Mouse (Mus musculus): ENCODE measurements around the gene Il18bp. TPM values are rescaled to one million over a fixed set of nuclear protein-coding genes. Genes with fewer than 3 reads are reported as not detected.

Gene Il18bp
- polyA plus RNA-seq, 1 experiment, result 9.8 TPM

DNA sequence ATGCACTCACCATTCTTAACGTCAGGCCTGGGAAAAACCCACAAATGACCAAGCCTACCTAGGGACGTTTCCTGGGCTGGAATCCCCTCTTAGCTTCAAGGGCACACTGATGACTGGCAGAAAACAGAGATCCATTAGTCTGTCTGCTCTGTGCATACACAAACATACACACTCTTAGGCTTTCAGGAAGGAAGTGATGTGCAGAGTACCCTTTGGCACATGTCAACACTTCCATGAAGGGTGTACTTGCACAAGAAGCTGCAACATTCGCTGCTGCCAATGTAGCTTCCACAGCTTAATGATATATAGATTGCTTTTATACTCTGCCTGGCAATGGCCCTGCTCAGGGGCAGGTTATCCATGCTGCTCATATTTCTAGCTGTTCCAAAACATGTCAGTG lies 872 bp upstream of the Il18bp start:
- Histone ChIP-seq H3K27ac (replicated peaks; ENCODE audit: low read depth, low read length) (no peak overlapping the region; the same call in 1 of the 2 replicates), H3K4me3 (ENCODE audit: insufficient read depth, low read depth, low read length) (no peak overlapping the region), H3K4me1 (ENCODE audit: control insufficient read depth, insufficient read depth, insufficient read length, low read length) (no peaks in the 10 kb centered on the region)

DNA sequence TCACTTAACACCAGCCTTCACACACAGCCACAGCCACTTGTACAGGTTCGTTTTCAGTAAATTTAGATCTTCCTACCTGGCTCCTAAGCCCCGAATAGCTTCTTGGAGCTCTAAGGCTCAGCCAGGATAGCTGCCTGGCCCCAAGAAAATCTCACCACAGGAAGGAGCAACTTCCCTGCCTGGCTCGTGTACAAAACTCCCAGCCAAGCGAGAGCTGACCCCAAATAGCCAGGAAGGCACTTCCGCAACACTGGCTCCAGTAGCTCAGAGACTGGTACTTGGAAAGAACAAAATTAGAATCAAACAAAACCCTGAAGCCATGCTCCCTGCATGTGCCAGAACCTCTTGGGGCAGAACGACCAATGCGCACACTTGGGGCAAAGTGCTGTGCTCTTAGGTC lies 456 bp downstream of the Il18bp start:
- no peaks in the 10 kb centered on the region for H3K4me1 ChIP-seq (ENCODE audit: control insufficient read depth, insufficient read depth, insufficient read length, low read length)
- peak overlapping the region; percentile 60 for H3K4me3 ChIP-seq (ENCODE audit: insufficient read depth, low read depth, low read length)
- peak overlapping the region; percentile 86 for H3K27ac ChIP-seq (replicated peaks; ENCODE audit: low read depth, low read length)

DNA sequence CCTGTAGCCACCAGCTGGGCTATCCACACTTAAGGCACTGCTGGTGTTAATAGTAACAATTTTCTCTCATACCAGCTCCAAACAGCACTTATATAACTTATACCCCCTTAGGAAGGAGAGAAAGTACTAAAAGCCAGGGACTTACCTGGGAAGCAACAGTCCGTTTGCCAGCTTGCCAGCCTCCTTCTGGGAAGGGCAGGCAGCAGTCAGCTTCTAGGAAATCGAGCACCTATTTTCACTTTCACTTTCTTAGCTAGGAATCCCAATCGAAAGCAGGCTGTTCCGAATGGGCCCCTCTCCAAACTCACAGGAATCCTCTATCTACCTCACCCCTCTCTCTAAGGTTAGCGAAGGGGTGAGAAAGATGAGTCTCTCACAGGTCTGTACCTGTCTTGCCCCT lies 1.0 kb downstream of the Il18bp start:
- H3K4me1 ChIP-seq (ENCODE audit: control insufficient read depth, insufficient read depth, insufficient read length, low read length), result no peaks in the 10 kb centered on the region
- H3K4me3 ChIP-seq (ENCODE audit: insufficient read depth, low read depth, low read length), result peak overlapping the region; percentile 60
- peak overlapping the region; percentile 86 for H3K27ac ChIP-seq (replicated peaks; ENCODE audit: low read depth, low read length)

DNA sequence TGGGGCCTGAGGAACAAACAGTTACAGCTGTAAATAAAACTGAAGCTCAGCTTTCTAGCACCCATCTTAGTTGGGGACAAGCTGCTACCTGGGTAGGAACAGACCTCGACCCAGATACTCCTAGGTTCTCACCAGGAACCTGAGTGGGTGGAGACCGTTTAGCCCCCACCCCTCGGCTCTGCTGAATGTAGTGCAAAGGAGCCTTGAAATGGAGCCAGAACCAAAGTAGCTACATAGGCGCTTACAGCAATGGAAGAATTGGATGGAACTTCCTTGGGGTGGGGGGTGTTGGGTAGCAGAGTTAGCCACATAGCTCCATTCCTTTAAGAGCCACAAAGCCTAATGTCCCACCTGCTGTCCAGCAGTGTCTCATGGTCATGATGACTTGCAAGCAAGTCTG lies 1.6 kb downstream of the Il18bp start:
- Histone ChIP-seq H3K4me1 (ENCODE audit: control insufficient read depth, insufficient read depth, insufficient read length, low read length) (no peaks in the 10 kb centered on the region), H3K27ac (replicated peaks; ENCODE audit: low read depth, low read length) (peak overlapping the region; percentile 86), H3K4me3 (ENCODE audit: insufficient read depth, low read depth, low read length) (peak overlapping the region; percentile 60)

DNA sequence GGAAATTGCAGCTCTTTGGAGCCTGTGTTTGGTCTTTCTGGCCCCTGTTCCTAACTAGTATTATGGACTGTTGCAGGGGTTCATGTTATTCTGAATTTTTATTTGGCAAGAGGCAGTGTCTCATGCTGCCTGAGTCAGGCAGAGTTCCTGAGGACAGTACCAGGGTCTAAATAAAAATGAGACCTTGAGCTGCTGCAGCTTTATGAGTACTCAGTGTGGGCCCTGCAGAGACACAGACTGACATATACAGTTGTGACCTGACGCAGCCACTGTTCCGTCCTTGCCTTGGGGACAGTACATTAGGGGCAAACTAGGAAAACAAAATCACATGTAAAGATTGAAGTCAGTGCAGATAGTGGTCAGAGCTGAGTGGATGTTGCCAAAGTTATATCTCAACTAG lies 3.5 kb downstream of the Il18bp start:
- Histone ChIP-seq H3K4me1 (ENCODE audit: control insufficient read depth, insufficient read depth, insufficient read length, low read length) (no peaks in the 10 kb centered on the region), H3K4me3 (ENCODE audit: insufficient read depth, low read depth, low read length) (no peak overlapping the region), H3K27ac (replicated peaks; ENCODE audit: low read depth, low read length) (no peak overlapping the region)

DNA sequence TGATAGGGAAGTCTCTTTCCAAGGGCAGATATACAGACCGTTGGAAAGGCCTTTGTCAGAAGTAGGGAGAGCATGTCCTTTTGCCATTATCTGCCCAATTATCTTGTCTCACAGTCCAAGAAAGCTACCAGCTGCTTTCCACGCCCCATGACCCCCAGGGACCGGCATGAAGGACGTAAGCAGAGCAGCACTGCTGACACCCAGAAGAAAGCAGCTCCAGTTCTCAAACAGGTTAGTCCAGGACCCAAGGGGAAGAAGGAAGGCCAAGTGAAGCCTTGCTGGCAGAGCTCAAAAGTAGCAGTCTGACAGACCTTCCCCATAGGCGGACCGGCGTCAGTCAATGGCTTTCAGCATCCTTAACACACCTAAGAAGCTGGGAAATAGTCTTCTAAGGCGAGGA lies 5.1 kb downstream of the Il18bp start:
- Histone ChIP-seq H3K4me1 (ENCODE audit: control insufficient read depth, insufficient read depth, insufficient read length, low read length) (no peaks in the 10 kb centered on the region), H3K27ac (replicated peaks; ENCODE audit: low read depth, low read length) (no peak overlapping the region), H3K4me3 (ENCODE audit: insufficient read depth, low read depth, low read length) (no peak overlapping the region)

DNA sequence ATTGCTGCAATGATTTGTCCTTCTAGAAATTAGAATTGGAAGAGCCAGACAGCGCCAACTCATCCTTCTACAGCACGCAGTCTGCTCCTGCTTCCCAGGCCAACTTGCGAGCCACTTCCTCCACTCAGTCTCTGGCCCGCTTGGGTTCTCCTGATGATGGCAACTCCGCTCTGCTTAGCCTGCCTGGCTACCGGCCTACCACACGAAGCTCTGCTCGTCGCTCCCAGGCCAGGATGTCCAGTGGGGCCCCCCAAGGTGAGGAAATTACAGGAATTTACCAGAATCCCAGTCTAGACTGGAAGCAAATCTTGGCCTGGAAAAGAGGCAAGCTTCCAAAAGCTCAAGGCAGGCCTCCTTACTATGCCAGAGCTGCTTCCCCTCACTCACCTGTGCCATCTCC lies 6.6 kb downstream of the Il18bp start:
- no peak overlapping the region for H3K27ac ChIP-seq (replicated peaks; ENCODE audit: low read depth, low read length)

DNA sequence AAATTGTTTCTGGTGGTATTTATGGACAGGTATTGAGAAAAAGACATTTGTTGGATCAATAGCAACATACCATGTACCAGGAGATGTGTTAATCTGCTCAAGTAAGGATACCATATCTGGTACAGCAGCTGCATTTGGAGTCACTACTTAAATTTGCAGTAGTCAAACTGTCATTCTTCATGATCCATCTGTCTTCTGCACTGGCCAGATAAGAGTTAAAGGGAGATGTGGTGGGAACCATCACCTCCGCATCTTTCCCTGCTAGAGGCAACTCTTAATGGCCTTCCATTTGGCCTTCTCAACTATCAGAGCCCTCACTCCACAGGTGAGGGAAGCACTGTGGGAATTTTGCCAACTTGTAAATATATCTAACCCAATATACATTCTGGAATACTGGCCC lies 12.0 kb downstream of the Il18bp start:
- Histone ChIP-seq H3K4me3 (ENCODE audit: insufficient read depth, low read depth, low read length) (no peak overlapping the region), H3K27ac (replicated peaks; ENCODE audit: low read depth, low read length) (no peak overlapping the region), H3K4me1 (ENCODE audit: control insufficient read depth, insufficient read depth, insufficient read length, low read length) (no peaks in the 10 kb centered on the region)

More for the DNA sequence above, 6.6 kb downstream of the Il18bp start:
- H3K4me1 ChIP-seq (ENCODE audit: control insufficient read depth, insufficient read depth, insufficient read length, low read length), result no peaks in the 10 kb centered on the region
- H3K4me3 ChIP-seq (ENCODE audit: insufficient read depth, low read depth, low read length), result no peak overlapping the region

DNA sequence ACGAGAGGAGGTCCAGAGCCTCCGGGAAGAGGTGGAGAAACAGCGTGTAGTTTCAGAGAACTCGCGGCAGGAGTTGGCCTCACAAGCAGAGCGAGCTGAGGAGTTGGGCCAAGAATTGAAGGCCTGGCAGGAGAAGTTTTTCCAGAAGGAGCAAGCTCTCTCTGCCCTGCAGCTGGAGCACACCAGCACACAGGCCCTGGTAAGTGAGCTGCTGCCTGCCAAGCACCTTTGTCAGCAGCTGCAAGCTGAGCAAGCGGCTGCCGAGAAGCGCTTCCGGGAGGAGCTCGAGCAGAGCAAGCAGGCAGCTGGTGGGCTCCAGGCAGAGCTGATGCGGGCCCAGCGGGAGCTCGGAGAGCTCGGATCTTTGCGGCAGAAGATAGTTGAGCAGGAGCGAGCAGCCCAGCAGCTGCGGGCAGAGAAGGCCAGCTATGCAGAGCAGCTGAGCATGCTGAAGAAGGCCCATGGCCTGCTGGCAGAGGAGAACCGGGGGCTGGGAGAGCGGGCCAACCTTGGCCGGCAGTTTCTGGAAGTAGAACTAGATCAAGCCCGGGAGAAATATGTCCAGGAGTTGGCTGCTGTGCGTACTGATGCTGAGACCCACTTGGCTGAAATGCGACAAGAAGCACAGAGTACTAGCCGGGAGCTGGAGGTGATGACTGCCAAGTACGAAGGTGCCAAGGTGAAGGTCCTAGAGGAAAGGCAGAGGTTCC lies 17.4 kb downstream of the Il18bp start:
- H3K27ac ChIP-seq (replicated peaks; ENCODE audit: low read depth, low read length), result no peak overlapping the region
- peaks cover 3% of the 10 kb centered on the region for H3K4me1 ChIP-seq (ENCODE audit: control insufficient read depth, insufficient read depth, insufficient read length, low read length)
- no peak overlapping the region for H3K4me3 ChIP-seq (ENCODE audit: insufficient read depth, low read depth, low read length)

DNA sequence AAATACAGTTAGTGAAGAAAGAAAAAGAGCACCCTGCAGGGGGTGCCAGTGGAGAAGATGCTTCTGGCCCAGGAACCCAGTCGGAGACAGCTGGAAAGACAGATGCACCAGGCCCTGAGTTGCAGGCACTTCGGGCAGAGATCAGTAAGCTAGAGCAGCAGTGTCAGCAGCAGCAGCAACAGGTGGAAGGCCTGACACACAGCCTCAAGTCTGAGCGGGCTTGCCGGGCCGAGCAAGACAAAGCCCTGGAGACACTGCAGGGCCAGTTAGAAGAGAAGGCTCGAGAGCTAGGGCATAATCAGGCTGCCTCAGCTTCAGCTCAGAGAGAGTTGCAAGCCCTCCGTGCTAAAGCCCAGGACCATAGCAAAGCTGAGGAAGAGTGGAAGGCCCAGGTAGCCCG lies 18.2 kb downstream of the Il18bp start:
- Histone ChIP-seq H3K4me1 (ENCODE audit: control insufficient read depth, insufficient read depth, insufficient read length, low read length) (peaks cover 3% of the 10 kb centered on the region), H3K27ac (replicated peaks; ENCODE audit: low read depth, low read length) (no peak overlapping the region), H3K4me3 (ENCODE audit: insufficient read depth, low read depth, low read length) (no peak overlapping the region)

DNA sequence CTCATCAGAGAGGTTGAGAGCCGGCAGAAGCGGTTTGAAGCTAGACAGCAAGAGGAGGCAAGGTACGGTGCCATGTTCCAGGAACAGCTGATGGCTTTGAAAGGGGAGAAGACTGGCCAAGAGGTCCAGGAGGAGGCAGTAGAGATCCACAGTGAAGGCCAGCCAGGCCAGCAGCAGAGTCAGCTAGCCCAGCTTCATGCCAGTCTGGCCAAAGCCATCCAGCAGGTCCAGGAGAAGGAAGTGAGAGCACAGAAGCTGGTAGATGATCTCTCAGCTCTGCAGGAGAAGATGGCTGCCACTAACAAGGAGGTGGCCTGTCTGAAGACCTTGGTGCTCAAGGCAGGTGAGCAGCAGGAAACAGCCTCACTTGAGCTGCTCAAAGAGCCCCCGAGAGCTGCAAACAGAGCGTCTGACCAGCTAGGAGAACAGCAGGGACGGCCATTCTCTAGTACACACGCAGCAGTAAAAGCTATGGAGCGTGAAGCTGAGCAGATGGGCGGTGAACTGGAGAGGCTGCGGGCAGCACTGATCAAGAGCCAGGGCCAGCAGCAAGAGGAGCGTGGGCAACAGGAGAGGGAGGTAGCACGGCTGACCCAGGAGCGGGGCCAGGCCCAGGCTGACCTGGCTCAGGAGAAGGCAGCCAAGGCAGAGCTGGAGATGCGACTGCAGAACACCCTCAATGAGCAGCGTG lies 18.9 kb downstream of the Il18bp start:
- Histone ChIP-seq H3K27ac (replicated peaks; ENCODE audit: low read depth, low read length) (no peak overlapping the region), H3K4me3 (ENCODE audit: insufficient read depth, low read depth, low read length) (no peak overlapping the region), H3K4me1 (ENCODE audit: control insufficient read depth, insufficient read depth, insufficient read length, low read length) (peaks cover 3% of the 10 kb centered on the region)

DNA sequence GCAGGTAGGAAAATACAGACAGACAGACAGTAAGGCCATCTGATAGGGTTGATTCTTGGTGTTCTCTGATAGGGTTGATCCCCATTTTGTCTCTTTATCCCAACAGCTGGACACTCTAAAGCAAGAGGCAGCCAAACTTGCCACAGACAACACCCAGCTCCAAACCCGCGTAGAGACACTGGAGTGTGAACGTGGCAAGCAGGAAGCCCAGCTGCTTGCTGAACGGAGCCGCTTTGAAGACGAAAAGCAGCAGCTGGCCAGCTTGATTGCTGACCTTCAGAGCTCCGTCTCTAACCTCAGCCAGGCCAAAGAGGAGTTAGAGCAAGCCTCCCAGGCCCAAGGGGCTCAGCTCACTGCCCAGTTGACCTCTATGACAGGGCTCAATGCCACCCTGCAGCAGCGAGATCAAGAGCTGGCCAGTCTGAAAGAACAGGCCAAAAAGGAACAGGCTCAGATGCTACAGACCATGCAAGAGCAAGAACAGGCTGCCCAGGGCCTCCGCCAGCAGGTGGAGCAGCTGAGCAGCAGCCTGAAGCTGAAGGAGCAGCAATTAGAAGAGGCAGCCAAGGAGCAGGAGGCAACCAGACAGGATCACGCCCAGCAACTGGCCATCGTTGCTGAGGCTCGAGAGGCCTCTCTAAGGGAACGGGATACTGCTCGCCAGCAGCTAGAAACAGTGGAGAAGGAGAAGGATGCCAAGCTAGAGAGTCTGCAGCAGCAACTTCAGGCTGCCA lies 20.1 kb downstream of the Il18bp start:
- peaks cover 3% of the 10 kb centered on the region for H3K4me1 ChIP-seq (ENCODE audit: control insufficient read depth, insufficient read depth, insufficient read length, low read length)
- H3K27ac ChIP-seq (replicated peaks; ENCODE audit: low read depth, low read length), result peak overlapping the region; percentile 77
- H3K4me3 ChIP-seq (ENCODE audit: insufficient read depth, low read depth, low read length), result no peak overlapping the region

DNA sequence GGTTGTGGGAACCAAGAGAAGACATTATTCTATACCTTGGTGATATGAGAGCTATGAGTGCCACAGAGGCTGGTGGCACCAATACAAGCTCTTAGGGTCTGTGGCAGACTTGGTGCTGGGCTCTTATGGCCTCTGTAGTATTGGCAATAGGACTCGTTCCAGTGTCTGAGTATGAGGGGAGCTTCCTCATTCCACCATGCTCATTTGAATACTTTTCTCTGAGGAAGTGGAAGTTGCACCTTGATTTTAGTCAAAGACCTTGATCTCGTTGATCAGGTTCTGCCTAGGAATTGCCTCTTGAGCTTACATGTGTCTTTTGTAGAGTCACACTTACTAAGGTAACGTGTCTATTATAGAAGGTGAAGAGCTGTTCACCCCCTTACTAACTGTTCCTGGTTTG lies 24.2 kb downstream of the Il18bp start:
- Histone ChIP-seq H3K27ac (replicated peaks; ENCODE audit: low read depth, low read length) (no peak overlapping the region), H3K4me3 (ENCODE audit: insufficient read depth, low read depth, low read length) (no peak overlapping the region), H3K4me1 (ENCODE audit: control insufficient read depth, insufficient read depth, insufficient read length, low read length) (peaks cover 3% of the 10 kb centered on the region; the same call in 1 of the 2 replicates)

DNA sequence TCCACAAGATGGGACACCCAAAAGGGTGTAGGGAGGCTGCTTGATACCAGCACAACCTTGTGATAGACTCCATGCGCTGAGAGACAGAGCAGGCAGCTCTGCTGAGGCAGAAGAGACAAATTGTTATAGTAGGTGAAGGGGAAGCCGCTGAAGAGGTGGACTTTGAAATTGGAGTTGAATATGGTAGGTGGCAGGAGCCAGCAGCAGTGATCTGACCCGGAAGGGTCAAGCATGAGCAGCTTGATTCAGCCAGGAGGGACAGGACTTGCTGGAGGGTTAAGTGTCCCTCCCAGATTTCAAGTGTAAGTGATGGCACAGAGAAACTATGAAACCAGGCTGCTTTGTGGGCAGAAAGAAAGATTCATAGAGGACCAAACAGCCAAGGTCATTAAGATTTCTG lies 33.4 kb downstream of the Il18bp start:
- no peak overlapping the region for H3K27ac ChIP-seq (replicated peaks; ENCODE audit: low read depth, low read length)
- no peak overlapping the region for H3K4me3 ChIP-seq (ENCODE audit: insufficient read depth, low read depth, low read length)
- H3K4me1 ChIP-seq (ENCODE audit: control insufficient read depth, insufficient read depth, insufficient read length, low read length), result peaks cover 7% of the 10 kb centered on the region; the same call in 1 of the 2 replicates

DNA sequence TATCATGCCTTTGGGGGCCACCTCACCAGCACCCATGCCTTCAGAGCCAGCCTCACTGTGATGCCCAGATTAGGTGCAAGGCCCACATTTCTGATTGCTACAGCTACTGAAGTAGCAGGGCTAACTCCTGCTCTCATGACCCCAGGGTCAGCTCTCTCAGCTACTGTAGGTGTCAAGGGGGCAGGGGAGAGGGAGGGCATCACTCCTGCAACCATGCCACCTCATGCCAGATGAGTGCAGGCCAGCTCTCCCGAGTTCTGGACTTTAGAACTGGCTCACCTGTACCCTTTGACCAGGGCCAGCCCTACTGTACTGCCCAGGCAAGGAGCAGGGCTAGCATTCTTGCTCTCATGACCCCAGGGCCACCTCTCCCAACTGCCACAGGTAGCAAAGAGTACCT lies 35.8 kb downstream of the Il18bp start:
- no peak overlapping the region for H3K4me3 ChIP-seq (ENCODE audit: insufficient read depth, low read depth, low read length)
- H3K27ac ChIP-seq (replicated peaks; ENCODE audit: low read depth, low read length), result no peak overlapping the region

More for the DNA sequence above, 35.8 kb downstream of the Il18bp start:
- peaks cover 7% of the 10 kb centered on the region; the same call in 1 of the 2 replicates for H3K4me1 ChIP-seq (ENCODE audit: control insufficient read depth, insufficient read depth, insufficient read length, low read length)
